Mouse (Mus musculus) thymus, postnatal 0 days (tissue): Measurements from ENCODE around the gene Pde11a. TPM values are rescaled to one million over a fixed set of nuclear protein-coding genes. Genes with fewer than 3 reads are reported as not detected.
A peak's percentile ranks its signal among the peaks of the same experiment; 100 is the strongest.

ENCODE experiments used
- DNase-seq: peaks from one replicate; pipeline ENCODE4 v3.0.0-alpha.2; 2015; ENCODE audit warnings: low spot score
- polyA plus RNA-seq: library from polyadenylated mRNA; unstranded; fragments of >200 nt; fragmentation: Nextera tagmentation; extraction: Ambion mirVana; gene quantifications from 2 replicates; pipeline ENCODE4 v1.2.1, GENCODE M21; 2015

Pde11a gene
- polyA plus RNA-seq, 1 experiment from 2014 or later = 2.8 TPM

DNA sequence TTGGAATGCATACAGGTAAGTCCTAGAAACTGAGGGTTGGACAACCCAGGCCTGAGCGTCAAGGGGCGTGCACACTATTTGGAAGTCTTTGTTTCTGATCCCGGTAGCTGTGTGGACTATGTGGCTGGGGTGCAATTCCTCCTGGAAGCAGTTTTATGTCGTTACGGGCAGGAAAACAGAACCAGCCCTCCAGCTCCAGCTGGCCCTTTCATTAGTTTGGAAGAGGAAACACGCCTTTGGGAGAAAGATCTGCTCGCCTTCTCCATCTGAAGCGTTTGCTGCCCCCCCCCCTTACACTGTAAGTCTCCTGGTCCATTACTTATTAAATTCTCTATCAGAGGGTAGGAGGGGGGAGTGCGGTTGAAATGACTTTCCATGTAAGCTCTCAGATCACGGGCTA, 279.0 kb downstream of the Pde11a start:
- no peak for DNase-seq

DNA sequence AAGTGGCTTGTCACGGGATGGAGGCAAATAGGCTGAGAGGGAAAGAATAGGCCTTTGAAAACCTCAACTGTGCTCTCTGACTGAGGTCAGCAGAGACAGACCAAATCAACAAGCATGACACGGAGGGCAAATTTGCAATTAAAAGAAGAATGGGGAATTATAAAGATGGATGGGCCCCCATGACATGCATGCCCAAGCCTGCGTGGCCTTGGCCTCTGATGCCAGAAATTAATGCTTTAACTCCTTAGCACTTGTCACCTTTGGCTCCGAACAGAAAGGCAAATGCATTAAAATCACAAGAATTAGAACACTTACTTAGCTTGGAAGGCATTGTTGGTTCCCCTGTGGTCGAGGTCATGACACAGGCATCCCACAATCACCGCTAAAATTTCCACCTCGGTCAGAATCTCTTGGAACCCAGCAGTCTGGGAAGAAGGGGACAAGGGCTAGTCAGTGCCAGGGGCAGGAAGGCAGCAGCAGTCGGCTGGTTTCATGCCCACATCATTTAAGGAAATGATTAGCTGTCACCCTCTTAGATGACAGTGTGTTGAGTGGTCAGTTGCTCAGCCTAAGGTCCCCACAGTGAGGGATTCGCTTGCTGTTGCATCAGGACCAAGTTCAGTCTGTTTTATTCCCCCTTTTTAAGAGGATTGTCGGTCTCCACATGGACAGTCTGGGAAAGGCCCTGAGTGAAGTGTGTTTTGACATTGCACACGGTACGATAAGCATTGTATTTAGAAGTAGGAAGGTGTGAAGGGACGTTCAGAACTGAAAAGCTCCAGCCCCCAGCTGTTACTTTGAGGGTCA, 279.7 kb downstream of the Pde11a start:
- DNase-seq = no peak

DNA sequence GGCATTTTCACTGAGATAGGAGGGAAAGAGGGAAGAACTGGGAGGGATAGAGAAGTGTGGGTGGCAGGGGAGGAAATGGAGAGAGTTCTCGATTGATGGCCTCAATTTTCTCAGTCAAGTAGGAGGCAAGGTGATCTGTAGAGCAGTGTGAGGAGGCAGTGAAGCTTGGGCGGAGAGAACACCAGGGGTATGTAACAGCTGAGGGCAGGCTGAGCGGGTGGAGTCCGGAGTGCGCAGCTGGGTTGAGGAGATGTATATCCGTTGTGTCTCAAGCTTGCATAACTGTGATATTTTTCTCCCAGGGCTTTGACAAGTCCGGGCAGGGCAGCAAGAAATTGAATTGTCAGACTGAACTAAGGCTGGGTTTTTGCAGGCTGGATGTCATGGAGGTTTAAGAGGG, 281.0 kb downstream of the Pde11a start:
- no peak for DNase-seq

DNA sequence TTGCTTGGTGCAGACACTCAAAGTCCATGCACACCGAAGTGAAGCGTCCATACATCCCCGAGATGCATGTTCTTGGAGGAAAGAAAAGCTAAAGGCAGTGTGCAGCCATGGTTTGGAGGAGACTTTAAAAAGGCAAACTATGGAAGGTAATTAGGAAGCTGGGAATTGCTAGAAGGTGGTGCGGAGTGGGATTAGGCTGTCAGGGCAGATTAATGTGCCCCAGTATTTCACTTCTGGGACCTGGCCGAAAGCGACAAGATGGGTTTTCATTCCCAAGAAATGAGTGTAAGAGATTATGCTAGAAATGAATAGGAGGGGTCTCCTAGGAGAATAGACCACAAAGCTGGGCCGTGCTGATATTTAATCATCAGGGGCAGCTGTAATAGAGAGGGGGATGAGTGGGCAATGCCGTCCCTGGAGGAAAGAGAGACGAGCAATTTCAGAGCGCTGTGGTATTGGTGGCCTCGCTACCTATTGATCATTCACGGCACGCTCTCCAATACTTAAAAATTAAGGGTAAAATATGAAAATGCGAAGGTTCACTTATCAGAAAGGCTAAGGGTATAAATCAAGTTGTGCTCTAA, 284.7 kb downstream of the Pde11a start:
- DNase-seq = no peak

DNA sequence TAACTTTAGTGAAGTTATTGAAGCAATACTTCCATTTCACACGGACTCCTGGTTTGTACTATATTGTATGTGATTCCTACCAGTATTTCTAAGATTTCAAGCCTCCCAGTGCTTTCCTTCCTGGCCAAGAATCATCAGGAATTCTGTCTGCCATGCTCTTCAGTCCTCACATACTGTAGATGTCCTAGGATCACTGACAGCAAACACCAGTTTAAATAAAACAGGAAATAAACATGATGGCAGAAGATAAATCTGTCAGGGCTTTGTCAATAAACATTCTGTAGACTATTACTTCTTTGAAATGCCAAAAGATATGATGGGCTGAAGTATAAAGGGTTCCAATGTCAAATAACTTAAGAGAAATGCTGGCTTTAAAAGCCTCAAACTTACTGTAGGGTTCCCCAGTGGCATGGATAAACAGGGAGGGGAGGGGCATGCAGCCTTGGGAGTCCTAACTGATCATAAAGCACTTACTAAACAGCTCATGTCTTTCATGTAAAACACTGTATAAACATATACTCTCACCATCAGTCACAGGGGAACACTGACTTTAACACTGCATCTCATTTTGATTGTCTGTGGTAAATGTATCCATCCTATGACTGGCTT, 285.6 kb downstream of the Pde11a start:
- no peak for DNase-seq

DNA sequence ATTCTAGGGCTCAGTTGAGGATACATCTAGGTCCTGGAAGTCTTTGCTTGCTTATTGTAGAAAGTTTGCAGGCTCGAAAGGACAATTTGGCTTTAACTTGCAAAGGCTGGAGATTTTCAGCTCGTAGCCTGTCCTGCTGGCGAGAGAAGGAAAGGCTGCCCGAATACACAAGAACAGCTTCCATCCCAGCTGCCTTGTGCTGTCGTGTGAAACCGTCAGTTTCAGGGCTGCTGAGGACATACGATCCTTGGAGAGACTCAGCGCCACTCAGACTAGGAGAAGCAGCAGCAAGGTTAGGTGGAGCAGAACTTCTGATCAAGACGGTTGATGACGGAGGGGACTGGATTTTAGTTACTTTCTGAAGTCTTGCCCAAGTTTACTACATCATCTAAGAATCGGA, 287.2 kb downstream of the Pde11a start:
- no peak for DNase-seq

DNA sequence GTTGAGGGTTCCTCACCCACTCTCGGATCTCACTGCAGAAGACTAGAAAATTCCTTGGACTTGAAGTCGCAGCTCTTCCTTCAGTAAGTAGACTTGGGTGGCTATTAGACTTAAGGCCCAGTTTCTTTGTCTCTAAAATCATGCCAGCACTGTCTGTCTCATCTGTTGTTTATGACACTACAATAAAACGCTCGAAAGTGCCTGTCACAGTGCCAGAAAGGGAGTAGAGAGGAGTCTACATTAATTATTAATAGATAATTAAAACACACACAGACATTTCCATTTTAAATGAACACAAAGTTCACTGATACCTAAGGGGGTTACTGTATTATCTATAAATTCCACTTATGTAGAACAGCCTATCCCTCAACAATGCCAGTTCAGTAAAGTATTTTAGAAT, 287.7 kb downstream of the Pde11a start:
- no peak for DNase-seq

DNA sequence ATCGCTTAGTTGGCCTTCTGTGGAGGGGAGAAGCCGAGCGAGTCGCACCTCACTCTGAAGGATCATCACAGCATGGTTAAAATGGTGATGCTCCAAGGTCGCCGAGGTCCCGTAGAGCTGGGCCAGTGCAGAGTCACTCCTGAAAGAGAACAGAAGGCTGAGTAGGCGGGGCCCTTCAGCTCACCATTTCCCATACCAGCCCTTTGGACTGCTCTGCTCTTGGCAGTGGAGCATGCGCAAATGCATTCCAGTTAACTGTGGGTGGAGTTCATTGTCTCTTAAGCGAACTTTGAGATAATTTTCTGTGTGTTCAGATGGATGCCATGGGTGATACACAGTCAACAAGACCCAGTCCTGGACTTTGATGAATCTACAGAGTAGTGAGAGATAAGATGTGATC, 288.5 kb downstream of the Pde11a start:
- DNase-seq = no peak

DNA sequence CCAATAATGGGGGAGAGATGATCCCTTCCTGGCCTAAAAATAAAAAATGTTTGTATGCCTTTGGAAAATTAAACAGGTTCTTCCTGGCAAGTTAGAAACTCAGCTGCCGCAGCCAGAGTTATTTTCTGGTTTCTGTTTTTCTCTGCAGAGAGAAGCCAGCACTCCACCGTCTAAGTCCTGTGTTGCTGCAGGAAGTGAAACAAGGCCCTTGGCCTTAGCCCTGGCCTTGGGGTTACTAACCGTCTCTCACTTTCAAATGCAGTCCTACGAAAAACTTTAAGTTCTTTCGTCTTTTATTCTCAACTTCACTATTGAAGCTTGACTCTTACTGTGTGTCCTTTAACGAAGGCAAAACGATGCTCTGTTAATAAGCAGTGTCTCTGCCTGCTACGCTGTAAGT, 289.0 kb downstream of the Pde11a start:
- DNase-seq = no peak

DNA sequence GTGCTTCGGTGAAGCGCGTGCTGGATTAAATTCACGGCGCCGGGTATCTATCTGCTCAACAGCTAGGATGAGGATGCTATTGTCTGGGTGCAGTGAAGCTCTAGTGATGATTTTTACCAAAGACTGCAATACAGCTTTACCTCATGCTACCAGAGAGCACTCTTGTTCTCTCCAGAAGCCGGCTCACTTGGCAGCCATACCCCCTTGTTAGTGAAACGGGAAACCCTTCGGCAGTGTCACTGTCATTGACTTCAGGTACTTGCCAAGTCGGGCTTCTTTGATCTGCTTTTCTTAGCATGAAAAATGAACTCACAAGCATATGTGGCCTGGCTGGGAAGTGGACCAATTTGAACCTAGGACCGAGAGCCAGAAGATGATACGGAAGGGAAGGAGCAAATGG, 290.8 kb downstream of the Pde11a start:
- DNase-seq = no peak

DNA sequence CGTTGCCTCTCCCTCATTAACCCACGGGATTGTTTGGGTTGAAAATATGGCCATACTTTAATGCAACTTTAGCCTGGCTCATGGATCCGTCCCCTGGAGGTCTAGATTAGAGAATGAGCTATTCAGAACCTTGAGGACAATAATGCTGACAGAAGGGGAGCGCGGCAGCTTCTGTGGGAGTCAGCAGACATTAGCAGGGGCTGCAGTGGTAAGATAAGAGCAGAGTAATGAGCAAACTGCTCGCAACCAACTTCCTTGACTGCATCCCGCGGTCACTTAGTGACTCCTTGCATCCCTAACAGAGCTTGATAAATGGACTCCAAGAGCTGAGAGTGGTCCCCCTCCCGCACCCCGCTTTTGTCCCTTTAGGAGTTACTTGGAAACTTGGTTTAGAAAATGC, 296.4 kb downstream of the Pde11a start:
- DNase-seq = no peak

DNA sequence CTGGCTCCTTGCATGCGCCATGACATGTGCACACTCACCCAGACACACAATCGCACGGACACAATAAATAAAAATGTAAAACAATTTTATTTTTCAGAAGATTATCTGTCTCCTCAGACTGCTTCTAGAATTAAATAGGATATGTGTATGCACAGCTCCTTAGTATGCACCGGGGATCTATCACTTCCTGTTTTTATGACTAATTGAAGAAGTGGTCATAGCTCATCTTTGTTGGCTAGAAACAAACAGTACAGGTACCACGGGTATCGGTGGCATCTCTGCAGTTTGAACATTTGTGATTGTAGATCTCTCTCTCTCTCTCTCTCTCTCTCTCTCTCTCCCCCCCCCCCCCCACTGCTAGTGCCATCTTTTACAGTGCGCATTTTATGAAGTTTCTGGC, 298.5 kb downstream of the Pde11a start:
- no peak for DNase-seq

DNA sequence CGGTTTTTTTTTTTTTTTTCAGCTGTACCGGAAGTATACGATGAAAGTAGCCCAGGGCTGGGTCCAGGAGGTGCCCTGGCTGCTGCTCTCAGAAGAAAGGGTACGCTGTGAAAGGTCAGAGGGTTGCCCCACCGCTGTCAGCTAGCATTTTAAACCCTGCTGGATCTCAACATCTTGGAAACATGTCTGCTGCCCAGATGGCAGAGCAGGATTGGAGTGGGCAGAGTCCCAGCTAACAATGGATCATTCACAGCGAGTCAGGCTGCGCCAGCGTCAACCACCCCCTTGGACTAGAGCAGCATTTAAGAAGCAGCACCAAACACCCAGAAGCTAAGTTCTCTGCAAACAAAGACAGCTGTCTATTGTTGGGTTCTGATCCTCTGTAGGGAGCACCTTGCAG, 308.5 kb downstream of the Pde11a start:
- no peak for DNase-seq

DNA sequence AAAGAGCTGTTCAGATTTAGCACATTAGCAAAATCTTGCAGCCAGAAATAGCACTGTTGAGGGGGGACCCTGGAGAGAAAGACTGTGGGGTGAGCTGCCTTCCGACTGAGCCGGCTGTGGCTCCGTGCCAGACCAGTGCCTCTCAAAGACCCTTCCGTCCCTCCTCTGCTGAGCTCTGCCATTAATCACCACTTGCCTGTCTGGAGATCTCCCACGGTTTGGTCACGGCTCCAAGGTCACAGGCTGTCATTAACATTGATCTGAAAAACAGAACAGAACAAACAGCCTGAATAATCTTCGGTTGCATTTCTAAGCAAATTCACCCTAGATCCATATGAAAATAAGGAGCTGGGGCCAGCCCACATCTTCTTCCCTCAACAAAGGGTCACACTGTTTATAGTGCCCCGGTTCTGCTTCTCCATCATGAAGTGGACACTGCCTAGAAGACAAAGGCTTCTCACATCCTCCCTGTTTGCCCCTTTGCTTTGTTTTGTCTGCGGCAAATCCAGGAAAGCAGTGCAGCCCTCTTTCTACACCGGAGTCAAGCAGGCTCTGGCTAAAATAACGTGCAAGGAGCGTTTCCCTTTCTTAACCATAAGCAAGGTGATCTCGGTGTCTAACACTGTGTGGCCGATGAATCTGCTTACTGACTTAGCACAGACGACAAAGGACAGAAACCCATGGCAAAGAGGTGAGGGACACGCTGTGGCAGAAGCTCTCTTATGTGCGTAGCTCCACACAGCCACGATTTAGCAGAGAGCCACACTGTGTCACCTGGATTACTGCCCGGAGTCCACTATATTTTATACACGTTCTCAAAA, 309.3 kb downstream of the Pde11a start:
- DNase-seq = no peak

DNA sequence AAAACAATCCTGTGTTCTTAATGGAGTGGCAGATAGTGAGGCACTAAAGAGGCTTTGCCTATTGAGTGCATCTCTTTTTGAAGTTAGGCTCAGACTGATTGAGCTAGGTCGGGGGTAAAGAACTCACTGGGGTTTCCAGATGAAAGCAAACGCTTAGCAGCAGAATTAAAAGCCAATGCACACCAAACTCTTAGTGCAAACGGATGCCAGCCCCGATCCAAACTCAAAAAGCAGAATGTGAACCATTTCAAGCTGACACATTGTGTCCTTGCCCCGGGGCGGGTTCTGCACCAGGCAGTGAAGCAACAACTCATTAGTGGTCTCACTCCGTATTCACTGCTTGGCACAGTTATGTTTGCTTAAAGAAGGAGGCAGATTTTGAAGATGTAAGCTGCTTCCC, 321.7 kb downstream of the Pde11a start:
- no peak for DNase-seq

DNA sequence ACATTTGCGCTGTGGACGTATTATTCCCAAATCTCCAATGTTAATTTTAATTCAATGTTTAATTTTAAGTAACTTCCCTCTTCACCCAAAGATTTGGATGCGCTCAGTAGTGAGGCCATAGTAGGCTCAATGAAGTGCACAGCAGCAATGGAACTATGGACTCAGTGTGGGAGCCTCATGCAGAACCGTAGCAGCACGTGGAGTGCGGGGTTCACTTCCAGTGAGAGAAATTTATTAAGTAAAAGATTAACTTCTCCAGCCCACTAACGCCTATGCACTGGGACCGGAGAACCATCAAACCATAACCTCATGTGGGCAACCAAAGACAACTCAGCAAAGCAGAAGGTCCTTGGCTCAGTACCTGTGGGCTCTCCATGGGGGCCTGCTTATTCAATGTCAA, 322.4 kb downstream of the Pde11a start:
- no peak for DNase-seq

DNA sequence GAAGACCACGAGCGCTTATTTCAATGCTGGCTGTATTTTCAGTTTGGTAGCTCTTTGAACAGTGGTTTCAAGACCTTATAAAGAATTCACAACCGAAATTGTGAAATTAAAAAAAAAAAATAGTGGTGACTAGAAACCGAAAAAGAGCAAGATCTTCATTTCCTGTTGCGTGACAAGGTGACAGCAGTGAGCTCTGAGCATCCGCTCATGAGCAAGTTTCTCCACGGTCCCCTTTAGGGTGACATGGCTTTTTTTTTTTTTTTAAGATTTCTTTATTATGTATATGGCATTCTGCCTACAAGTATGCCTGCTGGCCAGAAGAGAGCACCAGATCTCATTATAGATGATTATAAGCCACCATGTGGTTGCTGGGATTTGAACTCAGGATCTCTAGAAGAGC, 323.1 kb downstream of the Pde11a start:
- no peak for DNase-seq

DNA sequence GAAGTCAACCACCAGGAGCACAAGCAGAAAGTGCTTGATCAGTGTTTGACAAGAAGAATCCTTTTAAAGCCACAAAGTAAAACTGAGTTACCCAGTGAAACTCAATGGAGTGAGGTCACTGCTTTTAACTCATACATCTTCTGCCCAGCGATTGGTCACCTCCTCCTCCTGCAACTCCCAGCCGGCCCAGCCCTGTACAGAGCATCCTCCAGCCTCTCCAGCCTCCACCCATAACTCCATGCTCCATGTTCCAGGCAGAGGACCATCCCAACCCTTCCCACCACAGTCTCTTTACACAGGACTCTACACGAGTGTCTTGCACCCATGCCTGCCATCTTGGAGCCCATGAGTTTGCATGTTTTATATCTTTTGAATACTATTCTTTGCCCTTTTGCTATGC, 323.9 kb downstream of the Pde11a start:
- DNase-seq = no peak

DNA sequence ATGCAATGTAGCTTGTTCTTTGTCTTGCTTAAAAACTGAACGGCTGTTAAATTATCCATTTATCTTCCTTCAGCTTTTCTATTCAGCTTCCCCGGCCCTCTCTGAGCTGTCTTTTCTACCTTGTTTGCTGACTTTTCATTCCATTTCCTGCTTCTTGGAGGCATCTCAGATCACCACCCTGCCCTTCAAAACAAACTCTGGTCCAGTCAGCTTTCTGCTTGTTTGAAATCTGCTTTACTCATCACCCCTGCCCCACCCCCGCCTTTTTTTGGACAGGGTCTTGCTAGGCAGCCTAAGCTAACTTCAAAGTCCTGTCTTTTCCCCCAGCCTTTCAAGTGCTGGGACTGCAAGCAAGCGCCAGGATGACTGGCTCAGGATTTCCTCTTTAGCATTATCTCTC, 332.4 kb downstream of the Pde11a start:
- no peak for DNase-seq

DNA sequence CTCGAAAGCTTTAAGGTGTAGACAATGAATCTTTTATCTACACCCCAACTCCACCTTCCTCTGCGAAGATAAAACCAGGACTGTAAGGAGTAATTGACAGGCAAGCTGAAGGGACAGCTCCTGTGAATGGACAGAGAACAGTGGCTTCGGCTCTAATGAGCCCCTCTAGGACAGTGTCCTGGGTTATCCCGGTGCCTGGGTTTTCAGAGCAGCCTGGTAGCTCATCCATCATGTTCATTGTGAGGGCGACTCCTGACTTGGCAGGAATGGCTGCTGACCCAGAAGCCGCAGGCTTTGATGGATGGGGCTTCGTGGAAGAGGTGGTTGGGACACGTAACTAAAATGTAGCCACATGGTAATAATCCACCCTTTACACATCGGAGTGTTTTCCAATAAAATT, 335.7 kb downstream of the Pde11a start:
- DNase-seq = no peak

DNA sequence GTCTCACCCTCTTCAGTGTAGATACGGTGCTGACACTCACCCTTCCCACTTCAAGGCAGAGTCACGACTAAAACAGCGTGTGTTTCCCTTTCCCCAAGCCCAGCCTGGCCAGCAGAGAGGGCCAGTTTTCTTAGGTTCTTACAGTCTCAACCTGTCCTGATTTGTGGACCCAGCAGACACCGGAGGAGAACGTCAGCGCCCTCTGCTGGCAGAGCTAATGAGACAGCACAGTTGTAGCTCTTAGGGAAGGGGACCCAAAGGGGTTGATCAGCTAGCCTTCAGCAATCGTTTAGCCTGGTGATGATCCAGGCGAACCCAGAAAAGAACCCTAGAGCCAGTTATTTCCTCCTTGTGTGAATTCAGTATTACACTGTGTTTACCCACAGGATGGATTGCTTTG, 337.2 kb downstream of the Pde11a start:
- DNase-seq = peak; percentile 67

DNA sequence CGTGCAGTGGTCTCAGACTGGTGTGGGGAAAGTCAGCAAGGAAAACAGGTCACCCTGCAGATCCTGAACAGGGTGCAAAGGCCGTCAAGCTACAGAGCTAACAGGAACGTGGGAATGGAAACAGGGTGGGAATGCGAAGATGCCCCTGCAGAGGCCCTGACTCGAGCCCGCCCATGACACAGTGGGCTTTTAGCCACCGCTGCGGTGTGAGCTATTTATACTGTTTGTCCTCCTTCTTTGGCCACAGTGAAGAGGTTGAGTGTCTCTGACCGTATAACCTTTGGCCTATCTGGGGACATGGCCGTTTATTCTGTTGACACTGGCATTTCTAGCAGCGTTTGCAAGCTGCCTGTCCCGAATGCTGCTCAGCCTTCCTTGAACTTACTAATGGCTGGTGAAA, 338.9 kb downstream of the Pde11a start:
- DNase-seq = no peak
